ENCODE assay signal across 9 mouse cellular contexts in genomic region chr2:135744711-135745110, GRCm38 (mm10).
DNase-seq lines count a peak whose midpoint lies in the region; ATAC-seq and TF ChIP-seq lines count a peak whose summit lies in the region.
"Had no signal": no experiment of that assay in that cellular context is flagged by ENCODE, and none has a peak within 500 bp of the region (broad histone marks: within the 10 kb centered on the region; RNA-seq: fewer than 3 reads in every experiment).

No protein-coding gene starts in this region.

- no peaks in the 10 kb centered on the region for H3K9me3 ChIP-seq in heart, embryonic 11.5 days (replicated peaks; ENCODE audit: control insufficient read depth, low read length)
- H3K9me3 ChIP-seq in liver, embryonic 13.5 days (replicated peaks): no peaks in the 10 kb centered on the region
- H3K9me3 ChIP-seq in intestine, embryonic 15.5 days: no peaks in the 10 kb centered on the region

- no peaks in the 10 kb centered on the region for H3K27me3 ChIP-seq in heart, embryonic 11.5 days (ENCODE audit: control insufficient read depth, insufficient read depth, low read length)
- H3K27me3 ChIP-seq in heart, adult 2 months (ENCODE audit: control insufficient read depth, insufficient read depth, low read length): no peaks in the 10 kb centered on the region
- no peaks in the 10 kb centered on the region for H3K27me3 ChIP-seq in liver, embryonic 13.5 days
- no peaks in the 10 kb centered on the region for H3K27me3 ChIP-seq in intestine, embryonic 15.5 days (replicated peaks)

- TF ChIP-seq POLR2A in heart, adult 2 months (IDR thresholded peaks at IDR 0.05; ENCODE audit: insufficient read depth, low read depth, low read length): no peak

- 0 out of 2 replicates have a peak, but pooled peaks have one; percentile 12 for ATAC-seq in heart, embryonic 11.5 days (replicated peaks; ENCODE audit: insufficient number of reproducible peaks, low FRiP score, low TSS enrichment)
- ATAC-seq in liver, embryonic 13.5 days (ENCODE audit: low read depth): 0 out of 2 replicates have a peak, but pooled peaks have one; percentile 20
- ATAC-seq in intestine, embryonic 15.5 days: peak; percentile 70
- peak; percentile 58 for ATAC-seq in megakaryocyte-erythroid progenitor cell, adult 5-6 weeks (replicated peaks; ENCODE audit: low FRiP score, low TSS enrichment, poor library complexity, severe bottlenecking)

- intact Hi-C loops in heart, adult 2 months (cut with DNase I): loop anchor here (5.0 kb wide), 1 partner anchor 307 kb away; no protein-coding TSS in a partner anchor

- no peaks in the 10 kb centered on the region for H3K36me3 ChIP-seq in heart, embryonic 11.5 days (ENCODE audit: control insufficient read depth, insufficient read depth, low read length)
- H3K36me3 ChIP-seq in heart, adult 2 months (ENCODE audit: control insufficient read depth, insufficient read depth, low read length): peaks cover 5% of the 10 kb centered on the region
- no peaks in the 10 kb centered on the region for H3K36me3 ChIP-seq in liver, embryonic 13.5 days
- no peaks in the 10 kb centered on the region for H3K36me3 ChIP-seq in intestine, embryonic 15.5 days

- 61% methylated on average over 8 of the region's 8 CpGs for WGBS in heart, embryonic 11.5 days (ENCODE audit: insufficient replicate concordance)
- 65% methylated on average over 8 of the region's 8 CpGs for WGBS in heart, adult 2 months
- WGBS in liver, embryonic 13.5 days (ENCODE audit: insufficient replicate concordance): 67% methylated on average over 8 of the region's 8 CpGs
- 72% methylated on average over 8 of the region's 8 CpGs for WGBS in intestine, embryonic 15.5 days

- no peak for DNase-seq in heart, adult 2 months
- no peak for DNase-seq in liver, embryonic 13.5 days
- DNase-seq in liver: no peak
- DNase-seq in urinary bladder, postnatal 25 days (ENCODE audit: low spot score): no peak
- no peak for DNase-seq in embryo, embryonic 10 days (ENCODE audit: low spot score)

- peaks cover 20% of the 10 kb centered on the region for H3K4me1 ChIP-seq in heart, embryonic 11.5 days (ENCODE audit: control insufficient read depth, insufficient read depth, low read length)
- peaks cover 17% of the 10 kb centered on the region for H3K4me1 ChIP-seq in heart, adult 2 months (ENCODE audit: control insufficient read depth, insufficient read depth, low read length)
- H3K4me1 ChIP-seq in liver, embryonic 13.5 days (replicated peaks): no peaks in the 10 kb centered on the region
- 0 out of 2 replicates have a peak, but pooled peaks cover 5% of the 10 kb centered on the region for H3K4me1 ChIP-seq in intestine, embryonic 15.5 days (replicated peaks)

- no peak for TF ChIP-seq CTCF in heart, adult 2 months (IDR thresholded peaks at IDR 0.05)

- H3K4me3 ChIP-seq in heart, embryonic 11.5 days (ENCODE audit: low read depth, low read length): no peak overlapping the region
- H3K4me3 ChIP-seq in heart, adult 2 months: no peak overlapping the region
- H3K4me3 ChIP-seq in liver, embryonic 13.5 days (replicated peaks): no peak overlapping the region
- no peak overlapping the region for H3K4me3 ChIP-seq in intestine, embryonic 15.5 days (replicated peaks)

- H3K4me2 ChIP-seq in heart, embryonic 11.5 days: no peak overlapping the region
- no peak overlapping the region for H3K4me2 ChIP-seq in liver, embryonic 13.5 days
- H3K4me2 ChIP-seq in intestine, embryonic 15.5 days (replicated peaks): no peak overlapping the region

- H3K27ac ChIP-seq in heart, embryonic 11.5 days (ENCODE audit: low read depth, low read length): no peak overlapping the region
- no peak overlapping the region for H3K27ac ChIP-seq in heart, adult 2 months
- H3K27ac ChIP-seq in liver, embryonic 13.5 days: no peak overlapping the region
- H3K27ac ChIP-seq in intestine, embryonic 15.5 days: no peak overlapping the region
- H3K27ac ChIP-seq: macrophage had no signal

- H3K79me2 ChIP-seq in heart, adult 2 months (replicated peaks; ENCODE audit: control insufficient read depth, insufficient read depth, low read length): peaks cover 12% of the 10 kb centered on the region

- H3K9ac ChIP-seq in heart, embryonic 11.5 days (ENCODE audit: low read depth, low read length): no peak overlapping the region
- H3K9ac ChIP-seq in heart, adult 2 months (ENCODE audit: low read depth, low read length): no peak overlapping the region
- H3K9ac ChIP-seq in liver, embryonic 13.5 days: no peak overlapping the region
- H3K9ac ChIP-seq in intestine, embryonic 15.5 days: no peak overlapping the region

- no peak for TF ChIP-seq EP300 in heart, adult 2 months (IDR thresholded peaks at IDR 0.05; ENCODE audit: insufficient read depth, low read depth, low read length)

Comparison
In these comparisons a context has a peak if more than half of its experiments do, and no peak if none do; other contexts are left out.
1. ATAC-seq: peak in every context shown above with its lines; median percentile 70 in intestine, embryonic 15.5 days; 58 in megakaryocyte-erythroid progenitor cell, adult 5-6 weeks; 20 in liver, embryonic 13.5 days; 12 in heart, embryonic 11.5 days.